31 mouse cellular contexts compared by ENCODE assay signal in genomic region chr11:18767479-18767878, GRCm38 (mm10).
"Had no signal": no experiment of that assay in that cellular context is flagged by ENCODE, and none has a peak within 500 bp of the region (broad histone marks: within the 10 kb centered on the region; RNA-seq: fewer than 3 reads in every experiment).

No protein-coding gene starts in this region.

- DNase-seq: layer of hippocampus, postnatal 36 days; left cerebral cortex, postnatal 4 days; liver; liver, embryonic 13.5 days; liver, postnatal 0 days; lung, adult 18-20 months; lung, adult 2 months; lung, embryonic 14.5 days; lung, postnatal 10 days; lung, postnatal 14 days; lung, postnatal 4 days; midbrain, embryonic 14.5 days had no signal

- H3K27ac ChIP-seq: left cerebral cortex, adult 2 months; limb, embryonic 10.5 days; limb, embryonic 12.5 days; limb, embryonic 13.5 days; limb, embryonic 15.5 days; liver, embryonic 12.5 days; liver, embryonic 13.5 days; liver, embryonic 14.5 days; liver, embryonic 15.5 days; lung, embryonic 15.5 days; macrophage; midbrain, embryonic 10.5 days; midbrain, embryonic 12.5 days; midbrain, embryonic 13.5 days; midbrain, embryonic 15.5 days had no signal

- H3K27me3 ChIP-seq: limb, embryonic 15.5 days; liver, embryonic 12.5 days; liver, embryonic 13.5 days; liver, embryonic 15.5 days; lung, embryonic 15.5 days; megakaryocyte, embryonic 14.5 days; midbrain, embryonic 13.5 days; midbrain, embryonic 15.5 days had no signal

- ATAC-seq: liver, embryonic 12.5 days; liver, postnatal 0 days; midbrain, embryonic 15.5 days; midbrain, embryonic 16.5 days had no signal

- H3K4me1 ChIP-seq: limb, embryonic 12.5 days; limb, embryonic 13.5 days; limb, embryonic 15.5 days; liver, embryonic 12.5 days; liver, embryonic 13.5 days; liver, embryonic 15.5 days; lung, embryonic 15.5 days; megakaryocyte, embryonic 14.5 days; midbrain, embryonic 12.5 days; midbrain, embryonic 15.5 days had no signal

- H3K4me3 ChIP-seq: left cerebral cortex, adult 2 months; limb, embryonic 10.5 days; limb, embryonic 12.5 days; limb, embryonic 13.5 days; limb, embryonic 15.5 days; liver, embryonic 12.5 days; liver, embryonic 13.5 days; liver, embryonic 15.5 days; lung, embryonic 15.5 days; megakaryocyte, embryonic 14.5 days; midbrain, embryonic 10.5 days; midbrain, embryonic 12.5 days; midbrain, embryonic 13.5 days; midbrain, embryonic 15.5 days; myocyte had no signal

- H3K36me3 ChIP-seq: limb, embryonic 10.5 days; limb, embryonic 12.5 days; limb, embryonic 13.5 days; limb, embryonic 15.5 days; liver, embryonic 12.5 days; liver, embryonic 13.5 days; liver, embryonic 15.5 days; lung, embryonic 15.5 days; midbrain, embryonic 10.5 days; midbrain, embryonic 12.5 days; midbrain, embryonic 13.5 days; midbrain, embryonic 15.5 days had no signal

- H3K4me2 ChIP-seq: limb, embryonic 12.5 days; limb, embryonic 13.5 days; limb, embryonic 15.5 days; liver, embryonic 11.5 days; liver, embryonic 12.5 days; liver, embryonic 13.5 days; liver, embryonic 15.5 days; lung, embryonic 14.5 days; lung, embryonic 15.5 days; midbrain, embryonic 11.5 days; midbrain, embryonic 12.5 days; midbrain, embryonic 13.5 days; midbrain, embryonic 15.5 days had no signal

- H3K9ac ChIP-seq: limb, embryonic 12.5 days; limb, embryonic 13.5 days; limb, embryonic 15.5 days; liver, embryonic 12.5 days; liver, embryonic 13.5 days; liver, embryonic 14.5 days; liver, embryonic 15.5 days; liver, postnatal 0 days; lung, embryonic 14.5 days; lung, embryonic 15.5 days; midbrain, embryonic 12.5 days; midbrain, embryonic 13.5 days; midbrain, embryonic 15.5 days had no signal

- H3K9me3 ChIP-seq: limb, embryonic 10.5 days; limb, embryonic 12.5 days; limb, embryonic 13.5 days; limb, embryonic 15.5 days; liver, embryonic 12.5 days; liver, embryonic 13.5 days; liver, embryonic 15.5 days; lung, embryonic 15.5 days; megakaryocyte, embryonic 14.5 days; midbrain, embryonic 10.5 days; midbrain, embryonic 12.5 days; midbrain, embryonic 13.5 days; midbrain, embryonic 15.5 days had no signal
